Mouse (Mus musculus) MEL (cell line): Measurements from ENCODE around the gene Pitx3. TPM values are rescaled to one million over a fixed set of nuclear protein-coding genes. Genes with fewer than 3 reads are reported as not detected.

Experiments used
- DNase-seq: peaks from one replicate; pipeline ENCODE4 v3.0.0; 2011; ENCODE audit warnings: low read depth, low spot score
- H3K27ac ChIP-seq: 2 replicates; pipeline ENCODE4 v1.5.1; 2012; ENCODE audit warnings: low read depth, mild to moderate bottlenecking, control low read depth, low read length, moderate library complexity; ENCODE audit not compliant: control insufficient read depth
- H3K27me3 ChIP-seq, 2 experiments: fragments of 150-350 bp in 1 of 2; sonication (generic) in 1 of 2; 2 replicates each; pipeline ENCODE4 v1.6.1; 2012; ENCODE audit warnings: low read length in 2 of 2, mild to moderate bottlenecking in 2 of 2, improper control_type of control experiment in 1 of 2, moderate library complexity in 1 of 2; ENCODE audit not compliant: insufficient read depth in 2 of 2, control insufficient read depth in 1 of 2
- H3K36me3 ChIP-seq, 2 experiments: 2 replicates each; pipeline ENCODE4 v1.6.1; 2012 to 2014; ENCODE audit warnings: low read length in 2 of 2, improper control_type of control experiment in 1 of 2, inconsistent platforms in 1 of 2, mild to moderate bottlenecking in 1 of 2; ENCODE audit not compliant: insufficient read depth in 2 of 2, control insufficient read depth in 1 of 2
- H3K4me1 ChIP-seq, 2 experiments: fragments of 150-350 bp in 1 of 2; sonication (generic) in 1 of 2; 2 replicates each; pipeline ENCODE4 v1.6.1; 2012; ENCODE audit warnings: low read length in 2 of 2, improper control_type of control experiment in 1 of 2, mild to moderate bottlenecking in 1 of 2; ENCODE audit not compliant: insufficient read depth in 2 of 2, control insufficient read depth in 1 of 2
- H3K4me3 ChIP-seq, 2 experiments: fragments of 150-350 bp in 1 of 2; sonication (generic) in 1 of 2; 2 replicates each; pipeline ENCODE4 v1.5.1; 2012; ENCODE audit warnings: low read depth in 2 of 2, low read length in 2 of 2, mild to moderate bottlenecking in 2 of 2, moderate library complexity in 2 of 2, control low read depth in 1 of 2, improper control_type of control experiment in 1 of 2; ENCODE audit not compliant: control insufficient read depth in 1 of 2, insufficient read depth in 1 of 2
- H3K79me2 ChIP-seq: 2 replicates; pipeline ENCODE4 v1.6.1; 2012; ENCODE audit warnings: mild to moderate bottlenecking, low read length, moderate library complexity; ENCODE audit not compliant: control insufficient read depth, poor library complexity, insufficient read depth
- H3K9ac ChIP-seq: 2 replicates; pipeline ENCODE4 v1.6.1; 2012; ENCODE audit warnings: low read depth, mild to moderate bottlenecking, control low read depth, low read length, moderate library complexity; ENCODE audit not compliant: control insufficient read depth, poor library complexity, severe bottlenecking
- H3K9me3 ChIP-seq: fragments of 150-350 bp; sonication (generic); replicated peaks from 2 replicates; pipeline ENCODE4 v1.6.1; 2012; ENCODE audit warnings: mild to moderate bottlenecking, low read length, improper control_type of control experiment, moderate library complexity; ENCODE audit not compliant: insufficient read depth
- BHLHE40 ChIP-seq: IDR thresholded peaks from 2 replicates; pipeline ENCODE4 v1.6.1; 2012; ENCODE audit warnings: low read depth, mild to moderate bottlenecking, inconsistent platforms, low read length, improper control_type of control experiment, borderline replicate concordance
- CHD2 ChIP-seq: IDR thresholded peaks from 2 replicates; pipeline ENCODE4 v1.6.1; 2011; ENCODE audit warnings: low read length, improper control_type of control experiment
- ELF1 ChIP-seq: IDR thresholded peaks from 2 replicates; pipeline ENCODE4 v1.6.1; 2014; ENCODE audit warnings: low read depth, mild to moderate bottlenecking, inconsistent platforms, low read length, improper control_type of control experiment, moderate library complexity
- GABPA ChIP-seq: IDR thresholded peaks from 2 replicates; pipeline ENCODE4 v1.6.1; 2012; ENCODE audit warnings: low read depth, mild to moderate bottlenecking, inconsistent platforms, low read length, improper control_type of control experiment, moderate library complexity
- GATA1 ChIP-seq: IDR thresholded peaks from 2 replicates; pipeline ENCODE4 v1.6.1; 2011; ENCODE audit warnings: low read depth, low read length, improper control_type of control experiment
- HCFC1 ChIP-seq: IDR thresholded peaks from 2 replicates; pipeline ENCODE4 v1.6.1; 2012; ENCODE audit warnings: low read depth, mild to moderate bottlenecking, inconsistent platforms, low read length, improper control_type of control experiment, moderate library complexity
- JUND ChIP-seq: IDR thresholded peaks from 2 replicates; pipeline ENCODE4 v1.6.1; 2011; ENCODE audit warnings: low read depth, mild to moderate bottlenecking, improper control_type of control experiment, low read length
- MAFK ChIP-seq: IDR thresholded peaks from 2 replicates; pipeline ENCODE4 v1.6.1; 2011; ENCODE audit warnings: low read depth, mild to moderate bottlenecking, low read length, improper control_type of control experiment, borderline replicate concordance
- MEF2A ChIP-seq: IDR thresholded peaks from 2 replicates; pipeline ENCODE4 v1.6.1; 2014; ENCODE audit warnings: low read depth, mild to moderate bottlenecking, inconsistent platforms, low read length, improper control_type of control experiment; ENCODE audit not compliant: poor library complexity, insufficient replicate concordance, severe bottlenecking; ENCODE audit errors: extremely low read depth
- MXI1 ChIP-seq: IDR thresholded peaks from 2 replicates; pipeline ENCODE4 v1.6.1; 2011; ENCODE audit warnings: mild to moderate bottlenecking, low read depth, low read length, improper control_type of control experiment
- MYC ChIP-seq: IDR thresholded peaks from 2 replicates; pipeline ENCODE4 v1.6.1; 2011; ENCODE audit warnings: low read depth, mild to moderate bottlenecking, low read length, improper control_type of control experiment, moderate library complexity
- NRF1 ChIP-seq: IDR thresholded peaks from 2 replicates; pipeline ENCODE4 v1.6.1; 2014; ENCODE audit warnings: low read depth, mild to moderate bottlenecking, inconsistent platforms, low read length, improper control_type of control experiment, moderate library complexity; ENCODE audit not compliant: poor library complexity, insufficient read depth, severe bottlenecking
- POLR2A ChIP-seq, 2 experiments: IDR thresholded peaks; 2 replicates each; pipeline ENCODE4 v1.6.1; 2011 to 2012; ENCODE audit warnings: low read length in 2 of 2, mild to moderate bottlenecking in 2 of 2, control low read depth in 1 of 2, improper control_type of control experiment in 1 of 2, low read depth in 1 of 2, moderate library complexity in 1 of 2; ENCODE audit not compliant: control insufficient read depth in 1 of 2, insufficient read depth in 1 of 2, poor library complexity in 1 of 2
- POLR2AphosphoS2 ChIP-seq: IDR thresholded peaks from 2 replicates; pipeline ENCODE4 v1.6.1; 2011; ENCODE audit warnings: low read length, improper control_type of control experiment
- POLR2AphosphoS5 ChIP-seq: IDR thresholded peaks from 2 replicates; pipeline ENCODE4 v1.6.1; 2012; ENCODE audit warnings: low read depth, borderline replicate concordance, mild to moderate bottlenecking, inconsistent platforms, low read length, moderate library complexity, mixed read lengths
- RAD21 ChIP-seq: IDR thresholded peaks from 2 replicates; pipeline ENCODE4 v1.6.1; 2011; ENCODE audit warnings: mild to moderate bottlenecking, low read depth, low read length, improper control_type of control experiment
- TAL1 ChIP-seq: IDR thresholded peaks from 2 replicates; pipeline ENCODE4 v1.6.1; 2012; ENCODE audit warnings: mild to moderate bottlenecking, inconsistent platforms, low read length, moderate library complexity, mixed read lengths
- TCF12 ChIP-seq: IDR thresholded peaks from 2 replicates; pipeline ENCODE4 v1.6.1; 2014; ENCODE audit warnings: low read depth, mild to moderate bottlenecking, inconsistent platforms, low read length, improper control_type of control experiment, moderate library complexity
- UBTF ChIP-seq: IDR thresholded peaks from 2 replicates; pipeline ENCODE4 v1.6.1; 2012; ENCODE audit warnings: low read depth, mild to moderate bottlenecking, inconsistent platforms, low read length, improper control_type of control experiment, moderate library complexity, borderline replicate concordance; ENCODE audit not compliant: insufficient read depth
- USF1 ChIP-seq: IDR thresholded peaks from 2 replicates; pipeline ENCODE4 v1.6.1; 2014; ENCODE audit warnings: low read depth, mild to moderate bottlenecking, inconsistent platforms, low read length, improper control_type of control experiment, moderate library complexity
- ZKSCAN1 ChIP-seq: IDR thresholded peaks from 2 replicates; pipeline ENCODE4 v1.6.1; 2012; ENCODE audit warnings: low read depth, mild to moderate bottlenecking, inconsistent platforms, low read length, improper control_type of control experiment, moderate library complexity
- ZMIZ1 ChIP-seq: IDR thresholded peaks from 2 replicates; pipeline ENCODE4 v1.6.1; 2012; ENCODE audit warnings: low read depth, mild to moderate bottlenecking, inconsistent platforms, low read length, improper control_type of control experiment, moderate library complexity
- ZNF384 ChIP-seq: IDR thresholded peaks from 2 replicates; pipeline ENCODE4 v1.6.1; 2012; ENCODE audit warnings: low read depth, mild to moderate bottlenecking, inconsistent platforms, low read length, improper control_type of control experiment
- polyA plus RNA-seq, 2 experiments: library from polyadenylated mRNA; stranded (reverse) in 1 of 2; unstranded in 1 of 2; fragments of >175 nt in 1 of 2; fragments of >200 nt in 1 of 2; gene quantifications; 2 replicates each; pipeline versions ENCODE4 v1.2.1 to v1.2.4; 2012; ENCODE audit warnings: low replicate concordance in 2 of 2, low read depth in 1 of 2; ENCODE audit not compliant: insufficient read length in 2 of 2, insufficient read depth in 1 of 2, missing spikeins in 1 of 2
- total RNA-seq: library from RNA; depleted of rRNA; stranded (reverse); fragments of 300-350 nt; gene quantifications from 2 replicates; pipeline ENCODE4 v1.2.3, GENCODE M21; 2012

Gene Pitx3
- total and polyA plus RNA-seq, 3 experiments, result 0.08 to 0.28 TPM; not detected in 1

DNA sequence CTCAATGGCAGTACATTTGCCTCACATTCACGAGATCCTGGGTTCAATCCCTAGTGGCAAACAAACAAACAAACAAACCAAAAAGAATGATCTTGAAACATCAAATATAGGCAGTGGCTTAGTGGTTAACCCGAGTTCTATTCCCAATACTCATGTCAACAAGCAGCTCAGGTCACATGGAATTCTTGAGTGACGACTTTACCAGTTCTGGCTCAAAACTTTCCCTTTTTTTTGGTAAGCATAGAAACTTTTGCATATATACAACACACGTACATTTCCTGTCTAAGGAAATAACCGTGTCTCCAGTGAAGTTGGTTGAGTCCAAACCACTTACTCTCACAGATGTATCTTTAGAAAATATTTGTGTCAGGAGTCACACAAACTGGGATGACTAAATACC lies 24.4 kb upstream of the Pitx3 start:
- no peak for DNase-seq
- Histone ChIP-seq H3K27me3 (no peaks in the 10 kb centered on the region), H3K9me3 (no peaks in the 10 kb centered on the region), H3K36me3 (peaks cover 0 to 10% of the 10 kb centered on the region in 2 experiments; a peak in 1 of 4 replicates), H3K79me2 (no peaks in the 10 kb centered on the region), H3K9ac (no peak overlapping the region), H3K4me3 (no peak overlapping the region), H3K27ac (no peak overlapping the region), H3K4me1 (no peaks in the 10 kb centered on the region)
- TF ChIP-seq ZNF384, result no peak
- TF ChIP-seq ZMIZ1, result no peak
- no peak for TF ChIP-seq MXI1
- TF ChIP-seq ELF1, result no peak
- TF ChIP-seq POLR2AphosphoS2, result no peak
- no peak for TF ChIP-seq POLR2A (IDR thresholded peaks at IDR 0.05; ENCODE audit: control insufficient read depth in 1 of 2, insufficient read depth in 1 of 2, low read depth in 1 of 2, low read length in 2 of 2, poor library complexity in 1 of 2)
- no peak for TF ChIP-seq BHLHE40
- TF ChIP-seq ZKSCAN1, result no peak
- no peak for TF ChIP-seq HCFC1
- TF ChIP-seq POLR2AphosphoS5, result no peak
- no peak for TF ChIP-seq GABPA

DNA sequence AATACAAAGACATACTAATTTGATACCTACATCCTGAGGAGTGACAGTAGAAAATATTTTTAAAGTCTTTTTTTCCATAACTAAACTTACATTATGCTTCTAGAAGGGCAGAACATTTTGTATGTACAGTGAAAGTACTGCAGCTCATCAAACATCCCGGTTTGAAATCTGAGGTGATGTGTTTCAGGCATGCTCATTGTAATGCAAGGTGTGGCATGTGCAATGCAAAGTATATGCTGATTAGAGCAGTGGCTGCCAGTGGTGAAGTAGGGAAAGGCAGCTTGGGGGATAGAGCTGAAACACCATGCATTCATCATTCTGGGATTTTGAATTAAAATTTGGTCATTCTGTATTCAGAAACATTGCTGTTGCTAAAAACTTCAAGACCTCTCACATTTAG lies 21.8 kb upstream of the Pitx3 start:
- Histone ChIP-seq H3K79me2 (no peaks in the 10 kb centered on the region), H3K4me3 (no peak overlapping the region), H3K36me3 (peaks cover 0 to 20% of the 10 kb centered on the region in 2 experiments; a peak in 2 of 4 replicates), H3K27ac (no peak overlapping the region), H3K27me3 (no peaks in the 10 kb centered on the region), H3K9ac (no peak overlapping the region), H3K9me3 (no peaks in the 10 kb centered on the region), H3K4me1 (no peaks in the 10 kb centered on the region; a peak in 1 of 4 replicates)
- DNase-seq, result no peak
- TF ChIP-seq UBTF, result no peak
- TF ChIP-seq CHD2, result no peak
- no peak for TF ChIP-seq MYC
- no peak for TF ChIP-seq ZMIZ1
- TF ChIP-seq MEF2A, result no peak
- no peak for TF ChIP-seq USF1
- TF ChIP-seq POLR2AphosphoS5, result no peak
- TF ChIP-seq RAD21, result no peak
- TF ChIP-seq MAFK, result no peak
- TF ChIP-seq POLR2AphosphoS2, result no peak
- no peak for TF ChIP-seq TAL1
- no peak for TF ChIP-seq TCF12
- no peak for TF ChIP-seq ELF1
- TF ChIP-seq NRF1, result no peak
- TF ChIP-seq JUND, result no peak
- no peak for TF ChIP-seq MXI1
- no peak for TF ChIP-seq GATA1
- no peak for TF ChIP-seq POLR2A (IDR thresholded peaks at IDR 0.05; ENCODE audit: control insufficient read depth in 1 of 2, insufficient read depth in 1 of 2, low read depth in 1 of 2, low read length in 2 of 2, poor library complexity in 1 of 2)
